Mouse (Mus musculus): ENCODE data around the gene Celf2. TPM values are rescaled to one million over a fixed set of nuclear protein-coding genes. Genes with fewer than 3 reads are reported as not detected.

Celf2 gene
- polyA plus RNA-seq, 1 experiment = 68.7 TPM

- DNase-seq = no peak
- Histone ChIP-seq H3K4me3 (replicated peaks; ENCODE audit: insufficient read depth, low read depth, low read length) (no peak overlapping the region), H3K4me1 (ENCODE audit: control insufficient read depth, insufficient read depth, low read length) (no peaks in the 10 kb centered on the region; the same call in 1 of the 2 replicates), H3K27ac (ENCODE audit: insufficient read depth, low read length) (no peak overlapping the region), H3K27me3 (ENCODE audit: control insufficient read depth, insufficient read depth, low read length) (no peaks in the 10 kb centered on the region)
- TF ChIP-seq CTCF (IDR thresholded peaks at IDR 0.05; ENCODE audit: borderline replicate concordance, insufficient read depth, low read depth, low read length) = no peak
- no peak for TF ChIP-seq POLR2A (IDR thresholded peaks at IDR 0.05; ENCODE audit: borderline replicate concordance, insufficient read depth, low read length)
- 91% methylated on average over 4 of the region's 4 CpGs for WGBS
Observed at GRCm38 (mm10) chr2:6647028-6647427, 862.3 kb downstream of the Celf2 start.

GRCm38 (mm10) chr2:6646325-6646724 is 863.0 kb downstream of the Celf2 start:
- TF ChIP-seq CTCF (IDR thresholded peaks at IDR 0.05; ENCODE audit: borderline replicate concordance, insufficient read depth, low read depth, low read length) (no peak), POLR2A (IDR thresholded peaks at IDR 0.05; ENCODE audit: borderline replicate concordance, insufficient read depth, low read length) (no peak)
- no peaks in the 10 kb centered on the region; the same call in 1 of the 2 replicates for H3K4me1 ChIP-seq (ENCODE audit: control insufficient read depth, insufficient read depth, low read length)
- H3K27me3 ChIP-seq (ENCODE audit: control insufficient read depth, insufficient read depth, low read length) = no peaks in the 10 kb centered on the region
- no peak for DNase-seq
- no peak overlapping the region for H3K4me3 ChIP-seq (replicated peaks; ENCODE audit: insufficient read depth, low read depth, low read length)
- no peak overlapping the region for H3K27ac ChIP-seq (ENCODE audit: insufficient read depth, low read length)
- WGBS = 72% methylated on average over 3 of the region's 3 CpGs

- Histone ChIP-seq H3K27ac (ENCODE audit: insufficient read depth, low read length) (no peak overlapping the region), H3K4me1 (ENCODE audit: control insufficient read depth, insufficient read depth, low read length) (no peaks in the 10 kb centered on the region; the same call in 1 of the 2 replicates), H3K27me3 (ENCODE audit: control insufficient read depth, insufficient read depth, low read length) (no peaks in the 10 kb centered on the region), H3K4me3 (replicated peaks; ENCODE audit: insufficient read depth, low read depth, low read length) (no peak overlapping the region)
- DNase-seq = no peak
- TF ChIP-seq POLR2A (IDR thresholded peaks at IDR 0.05; ENCODE audit: borderline replicate concordance, insufficient read depth, low read length) (no peak), CTCF (IDR thresholded peaks at IDR 0.05; ENCODE audit: borderline replicate concordance, insufficient read depth, low read depth, low read length) (no peak)
- WGBS = 36% methylated on average over 3 of the region's 3 CpGs
Observed at GRCm38 (mm10) chr2:6642222-6642850, 867.0 kb downstream of the Celf2 start.

GRCm38 (mm10) chr2:6639370-6639769 is 870.0 kb downstream of the Celf2 start:
- H3K27me3 ChIP-seq (ENCODE audit: control insufficient read depth, insufficient read depth, low read length) = no peaks in the 10 kb centered on the region
- DNase-seq = no peak
- H3K27ac ChIP-seq (ENCODE audit: insufficient read depth, low read length) = no peak overlapping the region
- H3K4me3 ChIP-seq (replicated peaks; ENCODE audit: insufficient read depth, low read depth, low read length) = no peak overlapping the region
- 89% methylated on average over 6 of the region's 6 CpGs for WGBS
- TF ChIP-seq CTCF (IDR thresholded peaks at IDR 0.05; ENCODE audit: borderline replicate concordance, insufficient read depth, low read depth, low read length) (no peak), POLR2A (IDR thresholded peaks at IDR 0.05; ENCODE audit: borderline replicate concordance, insufficient read depth, low read length) (no peak)
- no peaks in the 10 kb centered on the region; the same call in 1 of the 2 replicates for H3K4me1 ChIP-seq (ENCODE audit: control insufficient read depth, insufficient read depth, low read length)

- H3K27ac ChIP-seq (ENCODE audit: insufficient read depth, low read length) = no peak overlapping the region
- DNase-seq = no peak
- 22% methylated on average over 2 of the region's 2 CpGs for WGBS
Observed at GRCm38 (mm10) chr2:6637147-6637546, 872.2 kb downstream of the Celf2 start.

GRCm38 (mm10) chr2:6634899-6635298 is 874.5 kb downstream of the Celf2 start:
- H3K27me3 ChIP-seq (ENCODE audit: control insufficient read depth, insufficient read depth, low read length) = no peaks in the 10 kb centered on the region
- peaks cover 3% of the 10 kb centered on the region for H3K4me1 ChIP-seq (ENCODE audit: control insufficient read depth, insufficient read depth, low read length)
- TF ChIP-seq POLR2A (IDR thresholded peaks at IDR 0.05; ENCODE audit: borderline replicate concordance, insufficient read depth, low read length) = no peak
- TF ChIP-seq CTCF (IDR thresholded peaks at IDR 0.05; ENCODE audit: borderline replicate concordance, insufficient read depth, low read depth, low read length) = no peak
- no peak overlapping the region for H3K27ac ChIP-seq (ENCODE audit: insufficient read depth, low read length)
- no peak overlapping the region for H3K4me3 ChIP-seq (replicated peaks; ENCODE audit: insufficient read depth, low read depth, low read length)
- WGBS = 98% methylated on average over 6 of the region's 6 CpGs
- no peak for DNase-seq

More at GRCm38 (mm10) chr2:6637147-6637546, 872.2 kb downstream of the Celf2 start:
- peaks cover 3% of the 10 kb centered on the region for H3K4me1 ChIP-seq (ENCODE audit: control insufficient read depth, insufficient read depth, low read length)
- no peak overlapping the region for H3K4me3 ChIP-seq (replicated peaks; ENCODE audit: insufficient read depth, low read depth, low read length)
- no peak for TF ChIP-seq CTCF (IDR thresholded peaks at IDR 0.05; ENCODE audit: borderline replicate concordance, insufficient read depth, low read depth, low read length)
- no peak for TF ChIP-seq POLR2A (IDR thresholded peaks at IDR 0.05; ENCODE audit: borderline replicate concordance, insufficient read depth, low read length)
- H3K27me3 ChIP-seq (ENCODE audit: control insufficient read depth, insufficient read depth, low read length) = no peaks in the 10 kb centered on the region

GRCm38 (mm10) chr2:6633115-6633514 is 876.2 kb downstream of the Celf2 start:
- TF ChIP-seq POLR2A (IDR thresholded peaks at IDR 0.05; ENCODE audit: borderline replicate concordance, insufficient read depth, low read length) (no peak), CTCF (IDR thresholded peaks at IDR 0.05; ENCODE audit: borderline replicate concordance, insufficient read depth, low read depth, low read length) (no peak)
- Histone ChIP-seq H3K27ac (ENCODE audit: insufficient read depth, low read length) (no peak overlapping the region), H3K27me3 (ENCODE audit: control insufficient read depth, insufficient read depth, low read length) (no peaks in the 10 kb centered on the region), H3K4me1 (ENCODE audit: control insufficient read depth, insufficient read depth, low read length) (peaks cover 3% of the 10 kb centered on the region), H3K4me3 (replicated peaks; ENCODE audit: insufficient read depth, low read depth, low read length) (no peak overlapping the region)
- no peak for DNase-seq
- 90% methylated on average over 1 of the region's 1 CpGs for WGBS

- Histone ChIP-seq H3K27ac (ENCODE audit: insufficient read depth, low read length) (no peak overlapping the region), H3K4me1 (ENCODE audit: control insufficient read depth, insufficient read depth, low read length) (no peaks in the 10 kb centered on the region), H3K27me3 (ENCODE audit: control insufficient read depth, insufficient read depth, low read length) (no peaks in the 10 kb centered on the region), H3K4me3 (replicated peaks; ENCODE audit: insufficient read depth, low read depth, low read length) (no peak overlapping the region)
- TF ChIP-seq CTCF (IDR thresholded peaks at IDR 0.05; ENCODE audit: borderline replicate concordance, insufficient read depth, low read depth, low read length) (no peak), POLR2A (IDR thresholded peaks at IDR 0.05; ENCODE audit: borderline replicate concordance, insufficient read depth, low read length) (no peak)
- 71% methylated on average over 4 of the region's 4 CpGs for WGBS
- no peak for DNase-seq
Observed at GRCm38 (mm10) chr2:6623802-6624201, 885.6 kb downstream of the Celf2 start.

All from cerebellum, adult 2 months (tissue).